Mouse (Mus musculus): Measurements from ENCODE around the gene Tex12. TPM values are rescaled to one million over a fixed set of nuclear protein-coding genes. Genes with fewer than 3 reads are reported as not detected.
A peak's percentile ranks its signal among the peaks of the same experiment; 100 is the strongest.

Gene Tex12
- 0.23 and 0.24 TPM in 2 replicates for polyA plus RNA-seq (2015; fragmentation: Nextera tagmentation; extraction: Ambion mirVana)

DNA sequence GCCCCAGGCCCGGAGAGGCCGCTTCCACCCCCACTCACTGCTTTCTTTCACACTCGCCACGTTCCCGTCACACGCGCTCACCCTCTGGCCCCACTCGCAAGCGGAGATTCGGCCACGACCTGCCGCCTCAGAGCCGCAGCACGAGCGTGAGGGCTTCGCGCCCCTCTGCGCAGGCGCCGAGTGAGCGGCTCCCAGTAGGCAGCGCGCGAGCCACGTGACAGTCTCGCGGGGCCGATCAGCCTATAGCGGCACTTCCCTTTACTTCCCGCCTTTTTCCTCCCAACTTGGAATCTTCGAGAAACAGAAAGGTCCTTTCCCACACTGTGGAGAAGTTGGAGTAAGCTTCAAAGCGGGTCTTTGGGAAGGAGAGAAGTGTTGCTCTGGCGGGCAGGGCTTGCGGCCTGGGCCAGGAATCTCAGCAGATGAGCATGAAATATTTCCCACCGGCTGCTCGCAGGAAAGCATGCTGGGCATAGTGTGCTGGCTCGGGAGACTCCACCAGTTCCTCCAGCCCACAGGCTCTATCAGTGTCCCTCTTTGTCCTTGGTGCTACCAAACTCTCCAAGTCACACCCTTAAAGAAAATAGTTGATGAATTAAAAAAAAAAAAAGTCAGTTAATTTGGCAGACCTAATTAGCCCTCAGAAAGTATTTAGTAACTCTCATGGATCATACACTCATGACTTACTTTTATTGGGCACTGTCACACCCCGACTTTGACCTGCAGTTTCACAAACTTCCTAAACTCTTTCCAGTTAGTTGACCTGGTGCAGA is at the start of gene Tex12:
Gene Tex12 (minus strand): TSS at position 181 of the 773 bp plus-strand sequence.
- Histone ChIP-seq H3K4me3 (replicated peaks) (no peak within 1 kb of the TSS), H3K9me3 (replicated peaks) (no peaks in the 10 kb centered on the region), H3K27ac (replicated peaks) (no peak within 1 kb of the TSS), H3K36me3 (no peaks in the 10 kb centered on the region), H3K4me1 (no peaks in the 10 kb centered on the region), H3K27me3 (replicated peaks) (no peaks in the 10 kb centered on the region), H3K4me2 (no peak within 1 kb of the TSS), H3K9ac (replicated peaks) (no peak within 1 kb of the TSS)
- whole genome bisulfite sequencing = 86% methylated on average over 38 of the region's 38 CpGs
- ATAC-seq (ENCODE audit: low FRiP score) = no peak

DNA sequence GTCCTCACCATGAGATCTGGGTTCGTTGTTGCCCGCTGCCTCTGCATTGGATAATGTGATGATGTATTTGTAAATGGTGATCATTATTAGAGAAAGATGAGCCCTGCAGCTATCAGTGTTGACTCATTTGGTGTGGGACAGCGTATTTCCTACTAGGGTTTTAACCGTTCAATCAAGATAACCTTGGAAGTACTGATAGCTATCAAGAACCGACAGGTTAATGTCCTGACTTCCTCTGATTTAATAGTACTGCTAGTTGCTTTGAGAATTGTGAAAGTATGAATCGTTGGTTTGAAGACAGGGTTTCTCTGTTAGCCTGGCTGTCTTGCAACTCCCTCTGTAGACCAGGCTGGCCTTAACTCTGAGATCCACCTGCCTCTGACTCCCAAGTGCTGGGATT is 43.2 kb upstream of the Tex12 start:
- peak overlapping the region; percentile 91 for H3K27ac ChIP-seq (replicated peaks)
- peak overlapping the region; percentile 88 for H3K4me2 ChIP-seq
- H3K4me1 ChIP-seq = peaks cover 36% of the 10 kb centered on the region
- ATAC-seq (ENCODE audit: low FRiP score) = no peak
- H3K9ac ChIP-seq (replicated peaks) = peak overlapping the region; percentile 97
- peaks cover 42% of the 10 kb centered on the region for H3K36me3 ChIP-seq
- 3% methylated on average over 6 of the region's 6 CpGs for WGBS
- H3K27me3 ChIP-seq (replicated peaks) = no peaks in the 10 kb centered on the region
- H3K9me3 ChIP-seq (replicated peaks) = no peaks in the 10 kb centered on the region
- peak overlapping the region; percentile 94 for H3K4me3 ChIP-seq (replicated peaks)

DNA sequence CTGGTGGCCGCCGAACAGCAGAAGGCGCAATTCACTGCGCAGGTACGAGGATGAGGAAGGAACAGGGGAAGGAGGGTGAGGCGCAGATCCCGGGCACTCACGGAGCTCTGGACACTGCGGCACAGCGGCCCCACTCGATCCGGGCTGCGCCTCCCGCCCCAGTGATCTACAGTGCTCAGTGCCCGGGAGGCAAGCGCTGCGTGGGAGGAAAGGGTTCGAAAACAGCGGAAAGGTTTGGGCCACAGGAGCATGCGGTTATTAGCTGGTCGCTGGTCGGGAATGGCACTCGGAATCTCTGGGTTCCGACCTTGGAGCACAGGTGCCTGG is 42.8 kb upstream of the Tex12 start:
- peak; percentile 88 for ATAC-seq (ENCODE audit: low FRiP score)
- H3K27me3 ChIP-seq (replicated peaks) = no peaks in the 10 kb centered on the region
- under 1% methylated on average over 24 of the region's 24 CpGs for WGBS
- peak overlapping the region; percentile 97 for H3K9ac ChIP-seq (replicated peaks)
- H3K4me1 ChIP-seq = peaks cover 36% of the 10 kb centered on the region
- peak overlapping the region; percentile 88 for H3K4me2 ChIP-seq
- H3K9me3 ChIP-seq (replicated peaks) = no peaks in the 10 kb centered on the region
- peak overlapping the region; percentile 94 for H3K4me3 ChIP-seq (replicated peaks)
- H3K27ac ChIP-seq (replicated peaks) = peak overlapping the region; percentile 91
- peaks cover 44% of the 10 kb centered on the region for H3K36me3 ChIP-seq

DNA sequence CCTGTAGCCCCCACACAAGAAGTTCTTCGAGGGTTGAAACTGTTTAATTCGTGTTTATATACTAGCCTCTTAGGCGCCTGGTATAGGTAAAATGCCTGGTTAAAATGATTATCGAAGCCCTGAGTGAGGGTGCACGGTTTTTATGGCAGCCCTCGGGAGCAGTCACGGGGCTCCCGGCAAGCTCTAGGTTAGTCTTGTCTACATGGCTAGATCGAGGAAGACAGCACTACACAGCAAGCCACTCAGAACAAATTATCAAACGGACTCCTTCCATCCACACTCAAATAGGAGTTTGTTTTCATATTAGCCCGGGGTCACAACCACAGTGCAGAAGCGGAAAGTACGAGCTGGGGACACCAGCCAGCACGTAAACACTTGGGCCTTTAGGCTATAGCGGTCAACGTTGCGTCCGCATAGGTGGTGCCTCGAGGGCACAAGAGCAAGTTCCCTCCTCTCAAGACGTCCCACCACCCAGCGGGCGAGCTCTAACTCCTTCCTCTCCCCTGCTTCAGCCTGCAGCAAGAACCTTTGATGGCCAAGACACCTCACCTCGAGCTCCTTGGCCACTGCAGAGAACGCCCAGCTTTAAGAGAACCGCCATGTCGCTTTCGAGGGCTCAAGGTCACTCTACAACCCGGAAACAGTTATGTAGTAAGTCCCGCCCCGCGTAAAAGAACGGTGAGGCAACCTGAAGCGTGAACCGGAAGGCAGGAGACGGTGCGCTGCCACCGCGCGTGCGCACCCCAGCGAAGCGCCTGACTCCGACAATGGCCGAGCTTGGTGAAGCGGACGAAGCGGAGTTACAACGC is 42.3 kb upstream of the Tex12 start, which contains the start of the genes Sdhd and Timm8b:
Gene Sdhd (minus strand): TSS at position 624 of the 809 bp plus-strand sequence.
Gene Timm8b (plus strand): TSS at position 722 of the 809 bp plus-strand sequence.
- Histone ChIP-seq H3K9me3 (replicated peaks) (no peaks in the 10 kb centered on the region), H3K27me3 (replicated peaks) (no peaks in the 10 kb centered on the region), H3K4me1 (peaks cover 36% of the 10 kb centered on the region), H3K4me3 (replicated peaks) (peak within 1 kb of the TSS; percentile 94), H3K27ac (replicated peaks) (peak within 1 kb of the TSS; percentile 91), H3K36me3 (peaks cover 45% of the 10 kb centered on the region), H3K9ac (replicated peaks) (peak within 1 kb of the TSS; percentile 97), H3K4me2 (peak within 1 kb of the TSS; percentile 88)
- WGBS = under 1% methylated on average over 48 of the region's 48 CpGs
- ATAC-seq (ENCODE audit: low FRiP score) = peak; percentile 98

DNA sequence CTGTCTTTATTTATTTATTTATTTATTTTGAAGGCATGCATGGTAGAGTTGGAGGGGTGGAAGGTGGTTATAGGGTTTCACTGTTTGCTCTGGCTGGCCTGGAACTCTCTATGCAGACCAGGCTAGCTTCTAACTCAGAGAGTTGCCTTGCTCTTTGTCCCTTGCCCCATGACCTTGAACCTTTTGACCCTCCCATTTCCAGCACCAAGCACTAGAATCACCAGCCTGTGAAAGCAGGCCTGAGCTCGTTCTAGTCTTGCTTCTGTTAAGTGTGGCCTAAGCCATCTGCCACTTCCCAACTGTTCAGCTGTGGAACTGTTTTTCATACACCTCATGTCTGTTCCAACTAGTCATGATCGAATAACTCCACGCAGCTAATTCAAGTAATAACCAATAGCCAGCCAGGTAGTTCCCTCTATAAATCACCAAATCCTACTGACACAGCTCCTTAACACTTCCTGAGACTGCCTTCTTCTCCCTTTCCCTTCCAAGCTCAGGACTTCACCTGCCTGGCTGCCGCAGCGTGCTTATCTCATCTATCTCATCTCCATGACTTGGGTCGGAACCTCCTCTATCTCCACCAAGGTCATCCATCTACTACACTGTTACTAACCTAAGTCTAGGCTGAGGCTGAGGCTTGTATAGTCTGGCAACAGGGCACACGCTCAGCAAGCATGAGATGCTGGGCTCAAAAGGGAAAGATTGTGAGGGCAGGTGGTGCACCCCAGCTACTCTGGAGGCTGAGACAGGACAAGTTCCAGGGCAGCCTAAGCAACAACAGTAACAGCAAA is 41.1 kb upstream of the Tex12 start:
- Histone ChIP-seq H3K9ac (replicated peaks) (peak overlapping the region; percentile 97; the same call in 1 of the 2 replicates), H3K36me3 (peaks cover 47% of the 10 kb centered on the region), H3K4me2 (peak overlapping the region; percentile 88), H3K27me3 (replicated peaks) (no peaks in the 10 kb centered on the region), H3K9me3 (replicated peaks) (no peaks in the 10 kb centered on the region), H3K27ac (replicated peaks) (no peak overlapping the region), H3K4me1 (peaks cover 36% of the 10 kb centered on the region), H3K4me3 (replicated peaks) (peak overlapping the region; percentile 94)
- no peak for ATAC-seq (ENCODE audit: low FRiP score)
- 90% methylated on average over 7 of the region's 7 CpGs for WGBS

DNA sequence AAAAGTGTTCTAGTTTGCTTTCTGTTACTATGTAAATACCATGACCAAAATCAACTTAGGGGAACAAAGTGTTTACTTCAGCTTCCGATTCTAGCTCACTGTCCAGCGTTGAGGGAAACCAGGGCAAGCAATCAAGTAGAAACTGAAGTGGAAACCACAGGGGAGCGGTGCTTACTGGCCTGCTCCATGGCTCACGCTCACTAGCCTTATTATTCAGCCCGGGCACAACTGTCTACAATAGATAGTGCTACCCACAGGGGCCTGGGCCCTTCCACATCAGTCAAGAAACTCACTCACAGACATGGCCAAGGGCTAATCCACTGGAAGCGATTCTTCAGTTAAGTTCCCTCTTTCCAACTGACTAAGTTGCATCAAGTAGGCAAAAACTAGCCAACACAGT is 40.4 kb upstream of the Tex12 start:
- H3K9me3 ChIP-seq (replicated peaks) = no peaks in the 10 kb centered on the region
- peaks cover 49% of the 10 kb centered on the region for H3K36me3 ChIP-seq
- no peak overlapping the region for H3K9ac ChIP-seq (replicated peaks)
- ATAC-seq (ENCODE audit: low FRiP score) = no peak
- H3K4me1 ChIP-seq = peaks cover 36% of the 10 kb centered on the region
- no peaks in the 10 kb centered on the region for H3K27me3 ChIP-seq (replicated peaks)
- H3K27ac ChIP-seq (replicated peaks) = no peak overlapping the region
- 88% methylated on average over 6 of the region's 6 CpGs for WGBS
- no peak overlapping the region for H3K4me2 ChIP-seq
- no peak overlapping the region for H3K4me3 ChIP-seq (replicated peaks)

DNA sequence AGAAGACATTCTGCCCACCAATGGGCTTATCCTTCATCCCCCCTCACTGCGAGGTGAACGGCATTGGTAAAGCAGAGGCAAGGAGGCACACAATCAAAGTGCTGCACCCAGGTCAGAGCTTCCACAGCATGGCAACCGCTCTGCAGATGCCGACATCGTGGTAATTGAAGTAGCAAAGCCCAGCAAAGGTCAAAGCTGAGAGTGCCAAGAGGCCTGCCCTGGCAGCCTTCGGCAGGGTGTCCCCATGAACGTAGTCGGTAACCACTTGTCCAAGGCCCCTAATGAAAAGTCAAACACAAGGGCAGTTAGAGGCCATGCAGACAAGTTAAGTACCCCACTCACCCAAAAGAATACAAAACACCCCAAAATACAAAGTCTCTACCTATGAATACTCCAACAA is 35.8 kb upstream of the Tex12 start:
- H3K4me3 ChIP-seq (replicated peaks) = no peak overlapping the region
- H3K36me3 ChIP-seq = peaks cover 59% of the 10 kb centered on the region
- WGBS = 95% methylated on average over 8 of the region's 8 CpGs
- no peaks in the 10 kb centered on the region for H3K27me3 ChIP-seq (replicated peaks)
- no peak overlapping the region for H3K4me2 ChIP-seq
- no peaks in the 10 kb centered on the region for H3K9me3 ChIP-seq (replicated peaks)
- no peak overlapping the region for H3K9ac ChIP-seq (replicated peaks)
- ATAC-seq (ENCODE audit: low FRiP score) = no peak
- peaks cover 11% of the 10 kb centered on the region for H3K4me1 ChIP-seq
- H3K27ac ChIP-seq (replicated peaks) = no peak overlapping the region

DNA sequence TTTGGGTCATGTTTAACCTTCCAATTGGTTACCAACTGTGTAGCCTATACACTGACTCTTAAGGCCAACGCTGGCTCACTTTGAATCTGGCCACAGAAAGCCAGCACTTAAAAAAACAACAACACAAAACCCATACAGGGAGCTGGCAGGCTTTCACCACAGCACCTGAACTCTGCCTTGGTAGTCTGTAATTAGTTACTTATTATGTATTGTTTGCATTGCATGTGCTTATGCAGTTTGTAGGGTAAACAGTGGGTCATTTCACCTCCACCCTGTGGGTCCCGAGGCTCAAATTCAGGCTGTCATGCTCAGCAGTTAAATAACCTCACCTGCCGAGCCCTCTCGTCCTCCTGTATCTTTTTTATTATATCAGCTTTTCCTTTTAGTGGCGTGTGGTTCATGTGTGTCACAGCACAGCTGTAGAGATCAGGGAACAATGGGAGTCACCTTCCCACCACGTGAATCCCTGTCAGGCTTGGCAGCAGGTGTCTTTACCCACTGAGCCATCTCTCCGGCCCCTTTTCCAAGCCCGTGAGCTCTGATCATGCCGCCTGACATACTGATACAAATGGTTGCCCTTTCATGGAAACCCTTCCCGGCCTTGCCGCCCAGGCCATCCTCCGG is 33.8 kb upstream of the Tex12 start:
- peaks cover 51% of the 10 kb centered on the region for H3K36me3 ChIP-seq

DNA sequence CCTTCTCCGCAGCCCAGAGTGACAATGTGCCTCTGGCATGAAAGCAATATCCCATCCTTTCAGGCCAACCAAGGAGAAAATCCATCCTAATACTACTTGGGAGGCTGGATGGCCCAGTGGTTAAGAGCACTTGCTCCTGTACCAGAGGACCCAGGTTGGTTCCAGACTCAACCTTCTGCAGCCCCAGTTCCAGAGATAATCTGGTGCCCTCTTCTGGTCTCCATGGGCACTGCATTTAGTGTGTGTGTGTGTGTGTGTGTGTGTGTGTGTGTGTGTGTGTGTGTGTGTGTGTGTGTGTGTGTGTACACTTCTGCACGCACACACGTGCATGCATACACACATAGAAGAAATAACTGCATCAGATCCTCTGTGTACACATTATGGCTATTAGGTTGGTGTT is 32.4 kb upstream of the Tex12 start:
- H3K9ac ChIP-seq (replicated peaks) = no peak overlapping the region
- ATAC-seq (ENCODE audit: low FRiP score) = no peak
- no peak overlapping the region for H3K27ac ChIP-seq (replicated peaks)
- no peak overlapping the region for H3K4me3 ChIP-seq (replicated peaks)
- no peak overlapping the region for H3K4me2 ChIP-seq
- no peaks in the 10 kb centered on the region for H3K4me1 ChIP-seq
- H3K9me3 ChIP-seq (replicated peaks) = no peaks in the 10 kb centered on the region
- WGBS = 70% methylated on average over 3 of the region's 3 CpGs
- H3K27me3 ChIP-seq (replicated peaks) = no peaks in the 10 kb centered on the region
- H3K36me3 ChIP-seq = peaks cover 39% of the 10 kb centered on the region

More for the DNA sequence above, 33.8 kb upstream of the Tex12 start:
- Histone ChIP-seq H3K4me3 (replicated peaks) (no peak overlapping the region), H3K9me3 (replicated peaks) (no peaks in the 10 kb centered on the region), H3K27ac (replicated peaks) (no peak overlapping the region), H3K4me2 (no peak overlapping the region), H3K4me1 (no peaks in the 10 kb centered on the region), H3K9ac (replicated peaks) (no peak overlapping the region), H3K27me3 (replicated peaks) (no peaks in the 10 kb centered on the region)
- ATAC-seq (ENCODE audit: low FRiP score) = no peak
- 79% methylated on average over 12 of the region's 12 CpGs for WGBS

DNA sequence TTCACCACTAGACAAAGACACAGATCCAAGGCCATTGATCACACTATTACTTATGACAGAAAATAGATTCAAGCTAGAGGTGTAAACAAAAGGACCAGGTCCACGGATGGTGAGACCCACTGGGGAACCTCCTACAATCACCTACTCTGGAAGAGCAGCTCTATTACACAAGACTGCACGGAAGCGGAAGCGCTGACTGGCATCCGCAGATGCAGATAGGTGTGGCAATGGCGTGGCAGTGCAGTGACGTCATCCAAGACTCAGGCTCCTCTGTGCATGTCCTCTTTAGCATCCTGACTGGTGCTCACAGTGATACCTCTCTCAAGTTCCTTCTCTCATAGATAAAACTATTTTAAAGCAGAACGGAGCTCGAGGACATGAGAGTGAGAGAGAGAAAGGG is 31.8 kb upstream of the Tex12 start:
- Histone ChIP-seq H3K27me3 (replicated peaks) (no peaks in the 10 kb centered on the region), H3K36me3 (peaks cover 34% of the 10 kb centered on the region)
- no peak for ATAC-seq (ENCODE audit: low FRiP score)

More for the DNA sequence above, 31.8 kb upstream of the Tex12 start:
- Histone ChIP-seq H3K9me3 (replicated peaks) (no peaks in the 10 kb centered on the region), H3K27ac (replicated peaks) (no peak overlapping the region), H3K4me3 (replicated peaks) (no peak overlapping the region), H3K9ac (replicated peaks) (no peak overlapping the region), H3K4me2 (no peak overlapping the region), H3K4me1 (no peaks in the 10 kb centered on the region)
- 92% methylated on average over 9 of the region's 9 CpGs for WGBS

Measured in neural tube, embryonic 15.5 days (tissue).